Mouse (Mus musculus) stomach, postnatal 0 days (tissue): ENCODE measurements around the gene Defb13. TPM values are rescaled to one million over a fixed set of nuclear protein-coding genes. Genes with fewer than 3 reads are reported as not detected.
A peak's percentile ranks its signal among the peaks of the same experiment; 100 is the strongest.

Source experiments
- ATAC-seq: fragments of 200-750 bp; cut with Nextera tagmentation; 2 replicates; pipeline ENCODE4 v1.8.0; 2017; ENCODE audit not compliant: low FRiP score, low TSS enrichment
- DNase-seq: peaks from one replicate; pipeline ENCODE4 v3.0.0-alpha.2; 2016; ENCODE audit warnings: low spot score
- H3K27ac ChIP-seq: fragments of 300-500 bp; sonication (generic); replicated peaks from 2 replicates; pipeline ENCODE4 v1.5.1; 2014; ENCODE audit warnings: mild to moderate bottlenecking, control low read depth
- H3K27me3 ChIP-seq: fragments of 300-500 bp; sonication (generic); 2 replicates; pipeline ENCODE4 v1.6.1; 2014; ENCODE audit warnings: low read length; ENCODE audit not compliant: control insufficient read depth, insufficient read depth
- H3K36me3 ChIP-seq: fragments of 300-500 bp; sonication (generic); 2 replicates; pipeline ENCODE4 v1.6.1; 2014; ENCODE audit warnings: low read length, mixed read lengths; ENCODE audit not compliant: control insufficient read depth, insufficient read depth
- H3K4me1 ChIP-seq: fragments of 300-500 bp; sonication (generic); replicated peaks from 2 replicates; pipeline ENCODE4 v1.6.1; 2014; ENCODE audit warnings: antibody characterized with exemption; ENCODE audit not compliant: control insufficient read depth, insufficient read depth
- H3K4me2 ChIP-seq: fragments of 300-500 bp; sonication (generic); replicated peaks from 2 replicates; pipeline ENCODE4 v1.6.1; 2014; ENCODE audit warnings: low read depth, mild to moderate bottlenecking, control low read depth, moderate library complexity
- H3K4me3 ChIP-seq: fragments of 300-500 bp; sonication (generic); 2 replicates; pipeline ENCODE4 v1.5.1; 2014; ENCODE audit warnings: low read depth, low read length, control low read depth
- H3K9ac ChIP-seq: fragments of 300-500 bp; sonication (generic); 2 replicates; pipeline ENCODE4 v1.6.1; 2014; ENCODE audit warnings: mild to moderate bottlenecking, low read length, control low read depth, mixed read lengths
- H3K9me3 ChIP-seq: fragments of 300-500 bp; sonication (generic); 2 replicates; pipeline ENCODE4 v1.6.1; 2016; ENCODE audit warnings: low read length; ENCODE audit not compliant: control insufficient read depth
- CTCF ChIP-seq: IDR thresholded peaks from 2 replicates; pipeline ENCODE4 v1.5.1; 2016; ENCODE audit warnings: antibody characterized with exemption, low read depth, mild to moderate bottlenecking, moderate library complexity
- EP300 ChIP-seq: optimal IDR thresholded peaks from 2 replicates; pipeline ENCODE3; 2016; ENCODE audit warnings: antibody characterized with exemption
- WGBS: fragments of 180-500 bp; shearing (Covaris S2); extraction: QIAGEN DNeasy Blood & Tissue Kit; methylation state at CpG from one replicate; pipeline ENCODE4 v1.1.7; 2014; 5-methylcytosine and 5-hydroxymethylcytosine counted together
- polyA plus RNA-seq: library from polyadenylated mRNA; unstranded; fragments of >200 nt; fragmentation: Nextera tagmentation; extraction: Ambion mirVana; gene quantifications from 2 replicates; pipeline ENCODE4 v1.2.1, GENCODE M21; 2015

The Defb13 gene
- polyA plus RNA-seq, 1 experiment from 2014 or later = not detected

DNA sequence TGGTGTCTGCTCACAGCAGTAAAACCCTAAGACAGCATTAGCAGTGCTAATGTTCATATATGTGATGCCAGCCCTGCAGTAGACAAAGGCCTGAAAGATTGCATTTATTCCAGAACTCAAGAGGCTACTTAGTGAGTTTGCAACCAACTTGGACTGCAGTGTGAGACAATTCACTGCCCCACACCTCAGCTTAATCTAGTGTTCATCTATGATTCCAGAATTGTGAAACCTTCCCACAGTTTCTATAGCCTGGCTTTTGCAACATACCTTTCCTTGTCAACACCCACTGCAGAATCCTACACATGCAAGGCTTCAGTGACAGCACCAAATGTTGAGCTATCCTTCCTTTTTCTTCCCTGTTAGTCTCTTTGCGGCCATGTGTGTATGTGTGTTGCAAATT lies 20.1 kb downstream of the Defb13 start:
- H3K9me3 ChIP-seq = no peaks in the 10 kb centered on the region
- H3K4me3 ChIP-seq = no peak overlapping the region
- H3K27ac ChIP-seq = no peak overlapping the region
- H3K36me3 ChIP-seq = no peaks in the 10 kb centered on the region
- H3K27me3 ChIP-seq = no peaks in the 10 kb centered on the region
- WGBS = 78% methylated on average over 1 of the region's 1 CpGs
- H3K4me2 ChIP-seq = no peak overlapping the region
- no peak for DNase-seq
- ATAC-seq = no peak
- H3K4me1 ChIP-seq = no peaks in the 10 kb centered on the region
- H3K9ac ChIP-seq = no peak overlapping the region
- TF ChIP-seq EP300 = no peak
- no peak for TF ChIP-seq CTCF

DNA sequence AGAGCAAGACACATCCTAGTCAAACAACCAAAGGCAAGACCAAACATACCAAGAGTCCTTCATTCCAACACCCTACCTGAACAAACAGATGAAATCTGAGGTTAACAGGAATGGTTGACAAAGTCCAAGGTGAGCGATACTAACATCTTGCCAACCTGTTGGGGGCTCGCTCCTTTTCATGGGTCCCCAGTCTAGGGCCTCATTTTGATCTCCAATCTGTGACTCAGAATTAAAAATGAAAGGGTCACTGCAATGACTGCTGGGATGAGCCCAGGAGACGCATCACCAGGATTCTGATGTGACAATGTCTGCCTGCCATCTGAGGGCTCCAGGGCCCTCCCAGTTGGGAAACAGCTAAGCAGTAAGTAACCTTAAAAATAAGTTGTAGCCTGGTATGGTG lies 22.9 kb downstream of the Defb13 start, which contains the start of gene Ccdc70:
Gene Ccdc70, plus strand, starts transcription at position 301 of the 400 bp plus-strand sequence.
- no peaks in the 10 kb centered on the region for H3K27me3 ChIP-seq
- no peak within 1 kb of the TSS for H3K9ac ChIP-seq
- no peak within 1 kb of the TSS for H3K4me3 ChIP-seq
- DNase-seq (no peak), ATAC-seq (no peak)
- no peak within 1 kb of the TSS for H3K27ac ChIP-seq
- H3K9me3 ChIP-seq = no peaks in the 10 kb centered on the region
- no peak within 1 kb of the TSS for H3K4me2 ChIP-seq
- TF ChIP-seq EP300 = no peak
- H3K4me1 ChIP-seq = no peaks in the 10 kb centered on the region
- H3K36me3 ChIP-seq = no peaks in the 10 kb centered on the region
- 65% methylated on average over 3 of the region's 3 CpGs for WGBS

DNA sequence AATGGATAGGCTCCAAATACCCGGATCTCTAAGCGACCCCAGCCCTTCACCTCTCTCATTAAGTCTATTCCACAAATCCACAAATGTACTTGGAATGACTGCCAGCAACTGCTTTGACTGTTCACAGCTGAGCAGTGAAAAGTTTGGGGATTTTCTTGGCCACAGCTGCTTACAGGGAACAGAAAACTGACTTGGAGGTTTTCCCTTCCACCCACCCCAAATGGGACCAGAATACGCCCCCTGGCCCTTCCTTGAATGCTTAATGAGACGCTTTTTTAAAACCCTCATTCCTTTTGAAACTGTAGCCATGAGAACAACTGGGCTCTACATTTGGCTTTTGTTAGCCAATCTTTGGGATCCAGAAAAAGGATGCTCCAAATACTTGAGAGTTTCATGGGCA lies 31.6 kb downstream of the Defb13 start:
- ATAC-seq (no peak), DNase-seq (no peak)
- Histone ChIP-seq H3K9ac (no peak overlapping the region), H3K36me3 (no peaks in the 10 kb centered on the region), H3K4me2 (no peak overlapping the region), H3K4me3 (no peak overlapping the region), H3K27ac (no peak overlapping the region), H3K27me3 (no peaks in the 10 kb centered on the region), H3K9me3 (no peaks in the 10 kb centered on the region), H3K4me1 (no peaks in the 10 kb centered on the region)
- TF ChIP-seq CTCF (no peak), EP300 (no peak)
- 57% methylated on average over 4 of the region's 4 CpGs for WGBS

DNA sequence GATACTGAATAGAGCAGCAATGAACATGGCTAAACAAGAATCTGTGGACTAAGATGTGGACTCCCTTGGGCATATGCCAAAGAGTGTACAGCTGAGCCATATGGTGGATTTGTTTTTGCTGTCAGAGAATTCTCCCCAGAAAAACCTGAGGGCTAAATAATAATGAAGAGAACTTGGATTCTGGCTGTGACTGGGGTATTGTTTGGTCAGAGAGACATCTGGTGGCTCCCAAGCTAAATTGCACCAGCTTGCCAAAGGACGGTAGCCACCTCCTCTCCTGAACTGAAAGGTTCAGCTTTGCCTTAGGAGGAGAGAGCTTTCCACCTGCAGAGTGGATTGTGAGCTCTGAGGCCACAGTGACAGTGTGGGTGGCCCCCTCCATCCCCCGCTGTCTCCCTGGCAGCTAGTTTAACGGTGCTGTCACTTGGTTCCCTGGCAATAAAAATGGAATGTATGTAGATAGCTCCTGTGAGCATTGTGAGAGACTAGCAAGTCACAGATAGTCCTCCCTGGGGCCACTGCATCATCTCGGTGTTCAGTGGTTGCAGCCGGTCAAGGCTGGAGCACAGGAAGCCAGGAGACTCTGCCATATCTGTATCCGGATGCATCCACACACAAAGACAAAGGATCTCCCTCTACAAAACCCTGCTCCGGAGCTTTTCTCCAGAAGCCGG lies 35.2 kb downstream of the Defb13 start:
- 63% methylated on average over 8 of the region's 8 CpGs for WGBS
- TF ChIP-seq EP300 (no peak), CTCF (peak; percentile 54)
- H3K9me3 ChIP-seq = no peaks in the 10 kb centered on the region

DNA sequence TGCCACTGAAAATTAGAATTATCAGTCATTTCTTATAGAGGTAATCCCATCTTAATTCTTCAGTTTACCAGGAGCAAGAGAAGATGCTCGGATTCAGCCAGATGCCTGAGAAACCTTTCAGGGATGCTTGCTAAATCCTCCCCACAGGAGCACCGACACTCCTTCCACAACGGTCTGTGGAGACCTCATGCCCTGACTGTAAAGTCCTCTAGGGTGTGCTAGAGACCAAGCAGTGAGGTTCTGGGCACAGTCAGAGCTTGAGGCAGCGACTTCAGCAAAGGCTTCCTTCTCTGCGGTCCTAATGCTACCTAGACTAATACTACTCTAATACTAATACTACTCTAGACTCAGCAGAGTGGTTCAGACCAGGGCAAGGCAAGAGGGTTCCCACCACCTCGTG lies 45.6 kb downstream of the Defb13 start:
- TF ChIP-seq CTCF (peak; percentile 86), EP300 (no peak)
- no peak overlapping the region for H3K4me3 ChIP-seq
- ATAC-seq (peak; percentile 80), DNase-seq (peak; percentile 34)
- 21% methylated on average over 6 of the region's 6 CpGs for WGBS
- H3K4me1 ChIP-seq = no peaks in the 10 kb centered on the region
- H3K27ac ChIP-seq = no peak overlapping the region
- no peaks in the 10 kb centered on the region for H3K9me3 ChIP-seq
- H3K9ac ChIP-seq = no peak overlapping the region
- no peaks in the 10 kb centered on the region for H3K36me3 ChIP-seq
- no peak overlapping the region for H3K4me2 ChIP-seq
- no peaks in the 10 kb centered on the region for H3K27me3 ChIP-seq

More for the DNA sequence above, 35.2 kb downstream of the Defb13 start:
- Histone ChIP-seq H3K27me3 (no peaks in the 10 kb centered on the region), H3K4me2 (no peak overlapping the region), H3K4me3 (no peak overlapping the region), H3K27ac (no peak overlapping the region), H3K9ac (no peak overlapping the region), H3K36me3 (no peaks in the 10 kb centered on the region), H3K4me1 (no peaks in the 10 kb centered on the region)
- ATAC-seq = no peak
- DNase-seq = no peak

DNA sequence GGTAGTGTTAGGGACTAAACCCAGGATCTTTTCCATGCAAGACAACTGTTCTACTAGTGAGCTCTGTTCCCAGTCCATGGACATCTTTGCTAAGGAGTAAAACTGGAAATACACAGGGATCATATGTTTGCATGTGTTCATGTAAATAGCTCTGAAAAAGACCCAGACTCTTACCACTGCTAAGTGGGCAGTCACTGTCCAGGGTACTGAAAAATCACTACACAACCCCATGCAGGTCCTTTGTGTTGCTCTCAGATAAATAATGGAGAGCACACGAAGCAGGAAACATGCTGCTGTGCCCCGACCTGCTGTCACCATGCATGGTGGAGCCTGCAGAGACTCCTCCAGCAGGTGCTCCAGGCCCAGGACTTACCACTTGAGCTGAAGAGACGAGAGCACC lies 48.6 kb downstream of the Defb13 start:
- no peak for DNase-seq
- Histone ChIP-seq H3K9ac (no peak overlapping the region), H3K27me3 (no peaks in the 10 kb centered on the region), H3K36me3 (no peaks in the 10 kb centered on the region), H3K4me3 (no peak overlapping the region), H3K4me2 (no peak overlapping the region), H3K9me3 (no peaks in the 10 kb centered on the region), H3K27ac (no peak overlapping the region), H3K4me1 (no peaks in the 10 kb centered on the region)
- ATAC-seq = no peak
- WGBS = 43% methylated on average over 3 of the region's 3 CpGs
- TF ChIP-seq EP300 (no peak), CTCF (no peak)

Other genes with a start within 250 kb of the Defb13 start
- not detected in 2 replicates for gene AY761184, start 243.1 kb upstream of the Defb13 start, polyA plus RNA-seq
- not detected in 2 replicates for gene Defa24, start 212.3 kb upstream of the Defb13 start, polyA plus RNA-seq
- gene Defb50, start 123.2 kb upstream of the Defb13 start, polyA plus RNA-seq = not detected in 2 replicates
- not detected in 2 replicates for gene Defb2, start 106.8 kb upstream of the Defb13 start, polyA plus RNA-seq
- gene Defb10, start 87.9 kb upstream of the Defb13 start, polyA plus RNA-seq = not detected in 2 replicates
- not detected in 2 replicates for gene Defb9, start 61.3 kb upstream of the Defb13 start, polyA plus RNA-seq
- gene Defb11, start 40.4 kb upstream of the Defb13 start, polyA plus RNA-seq = not detected in 2 replicates
- gene Defb15, start 14.1 kb upstream of the Defb13 start, polyA plus RNA-seq = not detected in 2 replicates
- gene Defb35, start 8.4 kb upstream of the Defb13 start, polyA plus RNA-seq = not detected in 2 replicates
- not detected in 2 replicates for gene Fam90a1a, start 12.0 kb downstream of the Defb13 start, polyA plus RNA-seq
- not detected in 2 replicates for gene Ccdc70, start 23.0 kb downstream of the Defb13 start, polyA plus RNA-seq
- gene Atp7b, start 113.5 kb downstream of the Defb13 start, polyA plus RNA-seq = 5.1 and 5.9 TPM in 2 replicates
- 14.6 and 16.1 TPM in 2 replicates for gene Alg11, start 114.0 kb downstream of the Defb13 start, polyA plus RNA-seq
- 0.21 and 0.23 TPM in 2 replicates for gene Nek5, start 178.3 kb downstream of the Defb13 start, polyA plus RNA-seq
- 2.6 TPM in 2 replicates for gene Nek3, start 219.7 kb downstream of the Defb13 start, polyA plus RNA-seq
- gene Ckap2, start 239.1 kb downstream of the Defb13 start, polyA plus RNA-seq = 14.7 and 17.0 TPM in 2 replicates
- gene Vps36, start 246.0 kb downstream of the Defb13 start, polyA plus RNA-seq = 29.4 and 30.8 TPM in 2 replicates